Mouse (Mus musculus) left cerebral cortex, postnatal 25 days (tissue): Measurements from ENCODE around the gene Nt5c2. TPM values are rescaled to one million over a fixed set of nuclear protein-coding genes. Genes with fewer than 3 reads are reported as not detected.

Experiments
- DNase-seq, 2 experiments: peaks; one replicate each; pipeline ENCODE4 v3.0.0; 2022; ENCODE audit warnings: low spot score in 2 of 2, mixed read lengths in 1 of 2
- intact Hi-C: fragments of 180-260 bp; cut with DNase I; formaldehyde crosslinking; loops from one replicate; pipeline ENCODE4 v1.15.1; 2025
- total RNA-seq, 2 experiments: library from RNA; stranded (reverse); gene quantifications; 2 replicates each; pipeline ENCODE4 v1.2.3; 2021

Nt5c2 gene
- 10 to 100 TPM; 73.0 to 74.4 TPM for total RNA-seq

- intact Hi-C loops, result loop anchor here (1.0 kb wide), 1 partner anchor 36 kb away; the partner anchor contains the start of gene Pcgf6
- DNase-seq, result peak; percentile 75 to 84
Observed at GRCm38 (mm10) chr19:47014447-47015381, at the start of gene Nt5c2, which contains the start of gene Ina. Nt5c2 (minus strand) TSS chr19:47015153. Ina (plus strand) TSS chr19:47014698.

- no peak for DNase-seq
Observed at GRCm38 (mm10) chr19:47057684-47058083, 42.7 kb upstream of the Nt5c2 start.

GRCm38 (mm10) chr19:47053471-47053870, 38.5 kb upstream of the Nt5c2 start:
- no peak for DNase-seq
- intact Hi-C loops, result no loop called here

More at GRCm38 (mm10) chr19:47057684-47058083, 42.7 kb upstream of the Nt5c2 start:
- intact Hi-C loops, result no loop called here

- no peak for DNase-seq
Observed at GRCm38 (mm10) chr19:47052927-47053326, 38.0 kb upstream of the Nt5c2 start.

GRCm38 (mm10) chr19:47050271-47051032, 35.5 kb upstream of the Nt5c2 start, which contains the start of gene Pcgf6:
Pcgf6 (minus strand) TSS chr19:47050906.
- peak; percentile 85 to 89 for DNase-seq
- intact Hi-C loops, result loop anchor here (1.0 kb wide), 1 partner anchor 35 kb away; the partner anchor contains the start of gene Nt5c2

More at GRCm38 (mm10) chr19:47052927-47053326, 38.0 kb upstream of the Nt5c2 start:
- intact Hi-C loops, result no loop called here

GRCm38 (mm10) chr19:47049840-47050239, 34.9 kb upstream of the Nt5c2 start:
- intact Hi-C loops, result loop anchor here (1.0 kb wide), 1 partner anchor 35 kb away; the partner anchor contains the start of gene Nt5c2
- DNase-seq, result no peak

GRCm38 (mm10) chr19:47049061-47049460, 34.1 kb upstream of the Nt5c2 start:
- intact Hi-C loops, result no loop called here
- DNase-seq, result no peak

GRCm38 (mm10) chr19:47047236-47047833, 32.4 kb upstream of the Nt5c2 start:
- intact Hi-C loops, result no loop called here

GRCm38 (mm10) chr19:47046343-47046742, 31.4 kb upstream of the Nt5c2 start:
- intact Hi-C loops, result no loop called here
- DNase-seq, result no peak

More at GRCm38 (mm10) chr19:47047236-47047833, 32.4 kb upstream of the Nt5c2 start:
- no peak for DNase-seq

- intact Hi-C loops, result loop anchor here (5.0 kb wide), 2 partner anchors 166 to 281 kb away; partner anchors contain the start of gene Cnnm2
- DNase-seq, result no peak
Observed at GRCm38 (mm10) chr19:47043608-47044007, 28.7 kb upstream of the Nt5c2 start.

GRCm38 (mm10) chr19:47040720-47041473, 25.9 kb upstream of the Nt5c2 start:
- peak in 1 of 2 experiments; percentile 68 for DNase-seq
- intact Hi-C loops, result loop anchor here (5.0 kb wide), 2 partner anchors 164 to 279 kb away; partner anchors contain the start of gene Cnnm2

GRCm38 (mm10) chr19:47036596-47036995, 21.6 kb upstream of the Nt5c2 start:
- intact Hi-C loops, result no loop called here
- DNase-seq, result no peak

GRCm38 (mm10) chr19:47034916-47035315, 20.0 kb upstream of the Nt5c2 start:
- peak in 1 of 2 experiments; percentile 89 for DNase-seq

GRCm38 (mm10) chr19:47031770-47032169, 16.8 kb upstream of the Nt5c2 start:
- intact Hi-C loops, result no loop called here
- DNase-seq, result peak in 1 of 2 experiments; percentile 20

More at GRCm38 (mm10) chr19:47034916-47035315, 20.0 kb upstream of the Nt5c2 start:
- intact Hi-C loops, result no loop called here

GRCm38 (mm10) chr19:47029796-47030195, 14.8 kb upstream of the Nt5c2 start:
- intact Hi-C loops, result no loop called here
- DNase-seq, result no peak

GRCm38 (mm10) chr19:47026513-47026912, 11.6 kb upstream of the Nt5c2 start:
- intact Hi-C loops, result no loop called here
- no peak for DNase-seq

- DNase-seq, result peak; percentile 37 to 82
Observed at GRCm38 (mm10) chr19:47024954-47025353, 10.0 kb upstream of the Nt5c2 start.

GRCm38 (mm10) chr19:47023546-47023945, 8.6 kb upstream of the Nt5c2 start:
- intact Hi-C loops, result no loop called here
- no peak for DNase-seq

More at GRCm38 (mm10) chr19:47024954-47025353, 10.0 kb upstream of the Nt5c2 start:
- intact Hi-C loops, result no loop called here
